24 mouse cellular contexts compared by ENCODE assay signal in genomic region chr3:79370385-79370929, GRCm38 (mm10). TPM values are rescaled to one million over a fixed set of nuclear protein-coding genes. Genes with fewer than 3 reads are reported as not detected.
A peak's percentile ranks its signal among the peaks of the same experiment; 100 is the strongest.
DNase-seq lines count a peak whose midpoint lies in the region; ATAC-seq and TF ChIP-seq lines count a peak whose summit lies in the region.
"Had no signal": no experiment of that assay in that cellular context is flagged by ENCODE, and none has a peak within 500 bp of the region (broad histone marks: within the 10 kb centered on the region; RNA-seq: fewer than 3 reads in every experiment).

No protein-coding gene starts in this region.

- H3K9me3 ChIP-seq in lung, postnatal 0 days (ENCODE audit: low read length): no peaks in the 10 kb centered on the region
- H3K9me3 ChIP-seq: embryonic facial prominence, embryonic 12.5 days; forebrain, embryonic 15.5 days; heart, embryonic 10.5 days; hindbrain, embryonic 13.5 days had no signal

- TF ChIP-seq CTCF in lung, adult 2 months (IDR thresholded peaks at IDR 0.05; ENCODE audit: insufficient read depth, low read length): no peak
- TF ChIP-seq CTCF in lung, postnatal 0 days (IDR thresholded peaks at IDR 0.05): no peak
- TF ChIP-seq CTCF in thymus, adult 2 months (IDR thresholded peaks at IDR 0.05; ENCODE audit: borderline replicate concordance, control insufficient read depth, extremely low read depth, insufficient read depth, low read length, poor library complexity): no peak

- peak; percentile 88 for TF ChIP-seq EP300 in lung, postnatal 0 days (IDR thresholded peaks at IDR 0.05)

- no peak overlapping the region for H3K4me2 ChIP-seq in lung, postnatal 0 days (replicated peaks; ENCODE audit: low read depth, low read length)
- H3K4me2 ChIP-seq: embryonic facial prominence, embryonic 12.5 days; forebrain, embryonic 15.5 days; hindbrain, embryonic 13.5 days had no signal

- peak; percentile 5 for DNase-seq in lung, adult 2 months
- DNase-seq in lung, postnatal 0 days (ENCODE audit: low spot score): peak; percentile 43
- peak; percentile 80 for DNase-seq in lung, postnatal 36 days
- DNase-seq in thymus, adult 2 months: no peak
- DNase-seq in heart, postnatal 14 days: no peak
- DNase-seq in kidney, postnatal 10 days: no peak
- DNase-seq: adrenal gland, adult 2 months; adrenal gland, postnatal 25 days; cerebellum, adult 2 months; cerebellum, postnatal 10 days; gastrocnemius, postnatal 10 days; heart, adult 18-20 months; heart, postnatal 10 days had no signal

- WGBS in lung, adult 2 months: 30% methylated on average over 4 of the region's 4 CpGs
- WGBS in lung, postnatal 0 days: 30% methylated on average over 4 of the region's 4 CpGs
- 63% methylated on average over 4 of the region's 4 CpGs for WGBS in thymus, adult 2 months

- H3K4me3 ChIP-seq in lung, adult 2 months (replicated peaks; ENCODE audit: extremely low read depth, low read depth, low read length): no peak overlapping the region
- no peak overlapping the region for H3K4me3 ChIP-seq in lung, postnatal 0 days (ENCODE audit: low read depth, low read length)
- H3K4me3 ChIP-seq in thymus, adult 2 months (ENCODE audit: control insufficient read depth, insufficient read depth, low read length): no peak overlapping the region
- H3K4me3 ChIP-seq: embryonic facial prominence, embryonic 12.5 days; forebrain, embryonic 15.5 days; heart, embryonic 10.5 days; hindbrain, embryonic 13.5 days had no signal

- no peaks in the 10 kb centered on the region for H3K36me3 ChIP-seq in lung, postnatal 0 days (ENCODE audit: insufficient read depth, low read length)
- H3K36me3 ChIP-seq in thymus, adult 2 months (ENCODE audit: control insufficient read depth, insufficient read depth, low read length): no peaks in the 10 kb centered on the region
- H3K36me3 ChIP-seq: embryonic facial prominence, embryonic 12.5 days; forebrain, embryonic 15.5 days; heart, embryonic 10.5 days; hindbrain, embryonic 13.5 days had no signal

- intact Hi-C loops in heart, postnatal 14 days (cut with DNase I): loop anchor here (5.0 kb wide), 1 partner anchor 72 kb away; no protein-coding TSS in a partner anchor

- no peaks in the 10 kb centered on the region for H3K27me3 ChIP-seq in lung, postnatal 0 days (replicated peaks; ENCODE audit: insufficient read depth, low read length)
- H3K27me3 ChIP-seq in thymus, adult 2 months (ENCODE audit: control insufficient read depth, insufficient read depth, low read length): no peaks in the 10 kb centered on the region
- H3K27me3 ChIP-seq: embryonic facial prominence, embryonic 12.5 days; forebrain, embryonic 15.5 days; hindbrain, embryonic 13.5 days had no signal

- no peak for TF ChIP-seq POLR2A in lung, adult 2 months (IDR thresholded peaks at IDR 0.05; ENCODE audit: borderline replicate concordance, extremely low read depth, low read depth, low read length)
- TF ChIP-seq POLR2A in thymus, adult 2 months (IDR thresholded peaks at IDR 0.05; ENCODE audit: control insufficient read depth, extremely low read depth, insufficient read depth, low read length, poor library complexity): no peak

- H3K9ac ChIP-seq in lung, postnatal 0 days (replicated peaks; ENCODE audit: low read depth): no peak overlapping the region
- H3K9ac ChIP-seq: embryonic facial prominence, embryonic 12.5 days; forebrain, embryonic 15.5 days; hindbrain, embryonic 13.5 days had no signal

- no peak overlapping the region for H3K27ac ChIP-seq in lung, postnatal 0 days (ENCODE audit: low read length)
- no peak overlapping the region for H3K27ac ChIP-seq in thymus, adult 2 months (ENCODE audit: control insufficient read depth, insufficient read depth, low read length)
- H3K27ac ChIP-seq: embryonic facial prominence, embryonic 12.5 days; forebrain, embryonic 15.5 days; heart, embryonic 10.5 days; hindbrain, embryonic 13.5 days had no signal

- 0 out of 2 replicates have a peak, but pooled peaks have one; percentile 36 for ATAC-seq in common myeloid progenitor, adult 5-6 weeks (replicated peaks; ENCODE audit: low read depth, poor library complexity, severe bottlenecking)
- ATAC-seq in lung, postnatal 0 days: peak; percentile 62
- ATAC-seq: forebrain, embryonic 15.5 days had no signal

- H3K4me1 ChIP-seq in lung, adult 2 months (ENCODE audit: control insufficient read depth, insufficient read depth, low read length): peaks cover 7% of the 10 kb centered on the region; the same call in 1 of the 2 replicates
- H3K4me1 ChIP-seq in lung, postnatal 0 days (ENCODE audit: insufficient read depth, low read depth, low read length): no peaks in the 10 kb centered on the region
- no peaks in the 10 kb centered on the region for H3K4me1 ChIP-seq in thymus, adult 2 months (replicated peaks; ENCODE audit: control insufficient read depth, insufficient read depth, low read length)
- H3K4me1 ChIP-seq: embryonic facial prominence, embryonic 12.5 days; heart, embryonic 10.5 days had no signal

RNA-seq across cellular contexts. Expression of gene Gm17359, which starts 34.0 kb away (rescaled TPM):
- total RNA-seq in common myeloid progenitor, adult 5-6 weeks (2017): not detected in 2 replicates
- polyA plus RNA-seq in lung, adult 2 months (2012; rRNA removed): not detected in 2 replicates
- polyA plus RNA-seq in lung, postnatal 0 days (2015; fragmentation: Nextera tagmentation; extraction: Ambion mirVana): not detected in 2 replicates
- 0.11 TPM in 1 of 2 replicates, not detected in the other for polyA plus RNA-seq in thymus, adult 2 months (2012; rRNA removed)
- total RNA-seq in heart, postnatal 14 days (2021): not detected
- total RNA-seq: adrenal gland, adult 2 months; adrenal gland, postnatal 25 days; ES-E14; gastrocnemius, postnatal 10 days; gastrocnemius, postnatal 4 days; heart, adult 18-20 months; heart, postnatal 10 days; hematopoietic stem cell, adult 5-6 weeks had no signal
- polyA plus RNA-seq: adrenal gland, adult 2 months; cerebellum, adult 2 months; cortical plate, adult 2 months; embryonic facial prominence, embryonic 12.5 days; forebrain, embryonic 11.5 days; forebrain, embryonic 15.5 days; heart, embryonic 10.5 days; heart, embryonic 14.5 days; hindbrain, embryonic 13.5 days had no signal

Comparison
In these comparisons a context has a peak if more than half of its experiments do, and no peak if none do; other contexts are left out.
1. DNase-seq: peak in lung, adult 2 months (single experiment), lung, postnatal 0 days (single experiment) and lung, postnatal 36 days (single experiment); none in thymus, adult 2 months (single experiment), heart, postnatal 14 days (0 of 2) and kidney, postnatal 10 days (single experiment).